Comparison of ENCODE assay signal across 9 mouse cellular contexts in the genomic region with DNA sequence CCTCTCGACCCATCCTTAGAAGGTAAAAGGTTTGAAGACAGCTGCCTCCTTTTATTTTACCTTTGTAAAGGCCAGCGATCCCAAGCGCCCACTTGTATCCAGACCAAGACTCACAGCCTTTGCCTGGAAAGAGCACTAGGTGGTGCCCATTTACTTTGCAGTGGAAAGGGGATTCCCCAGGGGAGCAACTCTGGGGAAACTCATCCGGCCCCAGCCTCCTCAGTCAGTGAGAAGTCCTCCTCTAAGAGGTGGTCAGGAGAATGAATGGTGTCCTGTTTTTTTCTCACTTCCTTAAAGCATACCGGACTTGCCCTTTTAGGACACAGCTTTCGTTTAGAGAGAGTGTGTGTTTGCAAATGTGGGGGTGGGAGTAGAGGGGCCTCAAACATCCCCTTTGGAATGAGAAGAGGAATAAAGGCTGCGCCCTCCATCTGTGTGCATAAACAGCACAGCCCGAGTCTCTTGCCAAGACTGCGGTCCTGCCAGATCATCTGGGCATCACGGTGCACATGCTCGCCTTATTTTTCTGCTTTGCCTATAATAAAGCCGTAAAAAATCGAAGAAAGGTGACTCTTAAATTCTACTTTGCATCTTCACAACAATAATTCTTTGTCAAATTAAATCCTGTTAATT. TPM values are rescaled to one million over a fixed set of nuclear protein-coding genes. Genes with fewer than 3 reads are reported as not detected.
DNase-seq lines count a peak whose midpoint lies in the region; ATAC-seq and TF ChIP-seq lines count a peak whose summit lies in the region.
"Had no signal": no experiment of that assay in that cellular context is flagged by ENCODE, and none has a peak within 500 bp of the region (broad histone marks: within the 10 kb centered on the region; RNA-seq: fewer than 3 reads in every experiment).

No protein-coding gene starts in this region.

- WGBS in hindbrain, embryonic 15.5 days = 9% methylated on average over 13 of the region's 13 CpGs
- 12% methylated on average over 13 of the region's 13 CpGs for WGBS in liver, embryonic 12.5 days (ENCODE audit: insufficient replicate concordance)
- WGBS in neural tube, embryonic 13.5 days = 10% methylated on average over 13 of the region's 13 CpGs

- DNase-seq in right cerebral cortex, postnatal 10 days (ENCODE audit: low spot score in 2 of 2) = peak; percentile 32 to 45
- DNase-seq in right cerebral cortex, postnatal 25 days = no peak
- DNase-seq in cerebellum, postnatal 4 days (ENCODE audit: low spot score in 2 of 2) = peak; percentile 31 to 62
- DNase-seq in gastrocnemius, adult 2 months = peak; percentile 29
- no peak for DNase-seq in spleen, postnatal 10 days (ENCODE audit: low spot score in 2 of 2)

- H3K9me3 ChIP-seq in hindbrain, embryonic 15.5 days = no peaks in the 10 kb centered on the region
- H3K9me3 ChIP-seq in liver, embryonic 12.5 days (replicated peaks) = no peaks in the 10 kb centered on the region
- no peaks in the 10 kb centered on the region for H3K9me3 ChIP-seq in neural tube, embryonic 13.5 days
- H3K9me3 ChIP-seq: megakaryocyte, embryonic 14.5 days had no signal

- H3K4me3 ChIP-seq in gastrocnemius, adult 2 months = peak overlapping the region; percentile 45
- 0 out of 2 replicates have a peak overlapping the region, but pooled peaks have one; percentile 11 for H3K4me3 ChIP-seq in hindbrain, embryonic 15.5 days
- no peak overlapping the region for H3K4me3 ChIP-seq in liver, embryonic 12.5 days
- peak overlapping the region; percentile 13; the same call in 1 of the 2 replicates for H3K4me3 ChIP-seq in neural tube, embryonic 13.5 days
- H3K4me3 ChIP-seq: megakaryocyte, embryonic 14.5 days had no signal

- peak overlapping the region; percentile 49 for H3K4me2 ChIP-seq in hindbrain, embryonic 15.5 days
- H3K4me2 ChIP-seq in liver, embryonic 12.5 days = peak overlapping the region; percentile 22
- peak overlapping the region; percentile 49 for H3K4me2 ChIP-seq in neural tube, embryonic 13.5 days

- no peak overlapping the region for H3K9ac ChIP-seq in hindbrain, embryonic 15.5 days
- no peak overlapping the region for H3K9ac ChIP-seq in liver, embryonic 12.5 days
- H3K9ac ChIP-seq in neural tube, embryonic 13.5 days = no peak overlapping the region

- no peaks in the 10 kb centered on the region for H3K27me3 ChIP-seq in hindbrain, embryonic 15.5 days
- no peaks in the 10 kb centered on the region for H3K27me3 ChIP-seq in liver, embryonic 12.5 days (replicated peaks)
- H3K27me3 ChIP-seq in neural tube, embryonic 13.5 days = no peaks in the 10 kb centered on the region
- H3K27me3 ChIP-seq: megakaryocyte, embryonic 14.5 days had no signal

- H3K27ac ChIP-seq in gastrocnemius, adult 2 months = no peak overlapping the region
- H3K27ac ChIP-seq in hindbrain, embryonic 15.5 days (replicated peaks) = peak overlapping the region; percentile 76
- H3K27ac ChIP-seq in liver, embryonic 12.5 days = no peak overlapping the region
- H3K27ac ChIP-seq in neural tube, embryonic 13.5 days (replicated peaks) = peak overlapping the region; percentile 46; the same call in 1 of the 2 replicates

- peaks cover 16% of the 10 kb centered on the region for H3K4me1 ChIP-seq in hindbrain, embryonic 15.5 days (replicated peaks)
- H3K4me1 ChIP-seq in liver, embryonic 12.5 days = no peaks in the 10 kb centered on the region
- H3K4me1 ChIP-seq in neural tube, embryonic 13.5 days (replicated peaks) = peaks cover 34% of the 10 kb centered on the region
- H3K4me1 ChIP-seq: megakaryocyte, embryonic 14.5 days had no signal

- intact Hi-C loops in gastrocnemius, adult 2 months (cut with DNase I) = no loop called here

- no peaks in the 10 kb centered on the region for H3K36me3 ChIP-seq in hindbrain, embryonic 15.5 days
- H3K36me3 ChIP-seq in liver, embryonic 12.5 days = no peaks in the 10 kb centered on the region
- H3K36me3 ChIP-seq in neural tube, embryonic 13.5 days = no peaks in the 10 kb centered on the region

- ATAC-seq in hindbrain, embryonic 15.5 days (ENCODE audit: low FRiP score, low read depth) = peak; percentile 92
- no peak for ATAC-seq in liver, embryonic 12.5 days
- peak; percentile 90 for ATAC-seq in neural tube, embryonic 13.5 days (ENCODE audit: low read depth)

- peak; percentile 44 for TF ChIP-seq CTCF in gastrocnemius, adult 2 months (IDR thresholded peaks at IDR 0.05)

RNA-seq across cellular contexts. Expression of a gene that starts 57.5 kb away (rescaled TPM):
- total RNA-seq in gastrocnemius, adult 2 months (2021) = 1 to 10 TPM; 1.0 to 1.6 TPM
- 7.2 and 7.8 TPM in 2 replicates for polyA plus RNA-seq in hindbrain, embryonic 15.5 days (2015; fragmentation: Nextera tagmentation; extraction: Ambion mirVana)
- 10.2 and 10.7 TPM in 2 replicates for polyA plus RNA-seq in liver, embryonic 12.5 days (2016; fragmentation: Nextera tagmentation; extraction: Ambion mirVana)
- 8.2 and 8.5 TPM in 2 replicates for polyA plus RNA-seq in neural tube, embryonic 13.5 days (2015; fragmentation: Nextera tagmentation; extraction: Ambion mirVana)

Comparison
In these comparisons a context has a peak if more than half of its experiments do, and no peak if none do; other contexts are left out.
1. DNase-seq: peak in right cerebral cortex, postnatal 10 days (2 of 2), cerebellum, postnatal 4 days (2 of 2) and gastrocnemius, adult 2 months (single experiment); none in right cerebral cortex, postnatal 25 days (single experiment) and spleen, postnatal 10 days (0 of 2).
2. H3K27ac ChIP-seq: peak in hindbrain, embryonic 15.5 days (single experiment) and neural tube, embryonic 13.5 days (single experiment); none in gastrocnemius, adult 2 months (single experiment) and liver, embryonic 12.5 days (single experiment).
3. Peak in every context shown above with its lines, with median percentiles within 50 percentile points of each other: H3K4me2 ChIP-seq.